Mouse (Mus musculus) MEL (cell line): ENCODE results near the gene Otud5. TPM values are rescaled to one million over a fixed set of nuclear protein-coding genes. Genes with fewer than 3 reads are reported as not detected.
A peak's percentile ranks its signal among the peaks of the same experiment; 100 is the strongest.
"Not testable (repeated sequence)": the region's sequence is repeated elsewhere in the genome, so short reads cannot be mapped to it uniquely, and the experiment has no call there.

ENCODE experiments used
- DNase-seq: peaks from one replicate; pipeline ENCODE4 v3.0.0; 2011; ENCODE audit warnings: low read depth, low spot score
- H3K27ac ChIP-seq: 2 replicates; pipeline ENCODE4 v1.5.1; 2012; ENCODE audit warnings: low read depth, mild to moderate bottlenecking, control low read depth, low read length, moderate library complexity; ENCODE audit not compliant: control insufficient read depth
- H3K27me3 ChIP-seq, 2 experiments: fragments of 150-350 bp in 1 of 2; sonication (generic) in 1 of 2; 2 replicates each; pipeline ENCODE4 v1.6.1; 2012; ENCODE audit warnings: low read length in 2 of 2, mild to moderate bottlenecking in 2 of 2, improper control_type of control experiment in 1 of 2, moderate library complexity in 1 of 2; ENCODE audit not compliant: insufficient read depth in 2 of 2, control insufficient read depth in 1 of 2
- H3K36me3 ChIP-seq, 2 experiments: 2 replicates each; pipeline ENCODE4 v1.6.1; 2012 to 2014; ENCODE audit warnings: low read length in 2 of 2, improper control_type of control experiment in 1 of 2, inconsistent platforms in 1 of 2, mild to moderate bottlenecking in 1 of 2; ENCODE audit not compliant: insufficient read depth in 2 of 2, control insufficient read depth in 1 of 2
- H3K4me1 ChIP-seq, 2 experiments: fragments of 150-350 bp in 1 of 2; sonication (generic) in 1 of 2; 2 replicates each; pipeline ENCODE4 v1.6.1; 2012; ENCODE audit warnings: low read length in 2 of 2, improper control_type of control experiment in 1 of 2, mild to moderate bottlenecking in 1 of 2; ENCODE audit not compliant: insufficient read depth in 2 of 2, control insufficient read depth in 1 of 2
- H3K4me3 ChIP-seq, 2 experiments: fragments of 150-350 bp in 1 of 2; sonication (generic) in 1 of 2; 2 replicates each; pipeline ENCODE4 v1.5.1; 2012; ENCODE audit warnings: low read depth in 2 of 2, low read length in 2 of 2, mild to moderate bottlenecking in 2 of 2, moderate library complexity in 2 of 2, control low read depth in 1 of 2, improper control_type of control experiment in 1 of 2; ENCODE audit not compliant: control insufficient read depth in 1 of 2, insufficient read depth in 1 of 2
- H3K79me2 ChIP-seq: 2 replicates; pipeline ENCODE4 v1.6.1; 2012; ENCODE audit warnings: mild to moderate bottlenecking, low read length, moderate library complexity; ENCODE audit not compliant: control insufficient read depth, poor library complexity, insufficient read depth
- H3K9ac ChIP-seq: 2 replicates; pipeline ENCODE4 v1.6.1; 2012; ENCODE audit warnings: low read depth, mild to moderate bottlenecking, control low read depth, low read length, moderate library complexity; ENCODE audit not compliant: control insufficient read depth, poor library complexity, severe bottlenecking
- H3K9me3 ChIP-seq: fragments of 150-350 bp; sonication (generic); replicated peaks from 2 replicates; pipeline ENCODE4 v1.6.1; 2012; ENCODE audit warnings: mild to moderate bottlenecking, low read length, improper control_type of control experiment, moderate library complexity; ENCODE audit not compliant: insufficient read depth
- CTCF ChIP-seq, 3 experiments: IDR thresholded peaks in 2 of 3; conservative IDR thresholded peaks in 1 of 3; 2 replicates each; pipeline ENCODE4 v1.5.1; 2011 to 2012; ENCODE audit warnings: low read length in 3 of 3, low read depth in 2 of 3, mild to moderate bottlenecking in 2 of 3, improper control_type of control experiment in 1 of 3, inconsistent platforms in 1 of 3, mixed read lengths in 1 of 3, moderate library complexity in 1 of 3; ENCODE audit not compliant: control insufficient read depth in 1 of 3, insufficient read depth in 1 of 3, poor library complexity in 1 of 3, severe bottlenecking in 1 of 3
- ELF1 ChIP-seq: IDR thresholded peaks from 2 replicates; pipeline ENCODE4 v1.6.1; 2014; ENCODE audit warnings: low read depth, mild to moderate bottlenecking, inconsistent platforms, low read length, improper control_type of control experiment, moderate library complexity
- GABPA ChIP-seq: IDR thresholded peaks from 2 replicates; pipeline ENCODE4 v1.6.1; 2012; ENCODE audit warnings: low read depth, mild to moderate bottlenecking, inconsistent platforms, low read length, improper control_type of control experiment, moderate library complexity
- KAT2A ChIP-seq: conservative IDR thresholded peaks from 2 replicates; pipeline ENCODE4 v1.6.1; 2012; ENCODE audit warnings: low read depth, low read length, improper control_type of control experiment, inconsistent platforms
- MEF2A ChIP-seq: IDR thresholded peaks from 2 replicates; pipeline ENCODE4 v1.6.1; 2014; ENCODE audit warnings: low read depth, mild to moderate bottlenecking, inconsistent platforms, low read length, improper control_type of control experiment; ENCODE audit not compliant: poor library complexity, insufficient replicate concordance, severe bottlenecking; ENCODE audit errors: extremely low read depth
- MXI1 ChIP-seq: IDR thresholded peaks from 2 replicates; pipeline ENCODE4 v1.6.1; 2011; ENCODE audit warnings: mild to moderate bottlenecking, low read depth, low read length, improper control_type of control experiment
- NELFE ChIP-seq: IDR thresholded peaks from 2 replicates; pipeline ENCODE4 v1.6.1; 2011; ENCODE audit warnings: low read depth, low read length, improper control_type of control experiment
- POLR2AphosphoS2 ChIP-seq: IDR thresholded peaks from 2 replicates; pipeline ENCODE4 v1.6.1; 2011; ENCODE audit warnings: low read length, improper control_type of control experiment
- POLR2AphosphoS5 ChIP-seq: IDR thresholded peaks from 2 replicates; pipeline ENCODE4 v1.6.1; 2012; ENCODE audit warnings: low read depth, borderline replicate concordance, mild to moderate bottlenecking, inconsistent platforms, low read length, moderate library complexity, mixed read lengths
- RAD21 ChIP-seq: IDR thresholded peaks from 2 replicates; pipeline ENCODE4 v1.6.1; 2011; ENCODE audit warnings: mild to moderate bottlenecking, low read depth, low read length, improper control_type of control experiment
- RCOR1 ChIP-seq: IDR thresholded peaks from 2 replicates; pipeline ENCODE4 v1.6.1; 2012; ENCODE audit warnings: low read depth, mild to moderate bottlenecking, inconsistent platforms, low read length, improper control_type of control experiment
- SIN3A ChIP-seq: IDR thresholded peaks from 2 replicates; pipeline ENCODE4 v1.6.1; 2012; ENCODE audit warnings: low read length, improper control_type of control experiment, inconsistent platforms
- SMC3 ChIP-seq: IDR thresholded peaks from 2 replicates; pipeline ENCODE4 v1.6.1; 2011; ENCODE audit warnings: low read depth, low read length, improper control_type of control experiment
- ZKSCAN1 ChIP-seq: IDR thresholded peaks from 2 replicates; pipeline ENCODE4 v1.6.1; 2012; ENCODE audit warnings: low read depth, mild to moderate bottlenecking, inconsistent platforms, low read length, improper control_type of control experiment, moderate library complexity
- ZNF384 ChIP-seq: IDR thresholded peaks from 2 replicates; pipeline ENCODE4 v1.6.1; 2012; ENCODE audit warnings: low read depth, mild to moderate bottlenecking, inconsistent platforms, low read length, improper control_type of control experiment
- polyA plus RNA-seq, 2 experiments: library from polyadenylated mRNA; stranded (reverse) in 1 of 2; unstranded in 1 of 2; fragments of >175 nt in 1 of 2; fragments of >200 nt in 1 of 2; gene quantifications; 2 replicates each; pipeline versions ENCODE4 v1.2.1 to v1.2.4; 2012; ENCODE audit warnings: low replicate concordance in 2 of 2, low read depth in 1 of 2; ENCODE audit not compliant: insufficient read length in 2 of 2, insufficient read depth in 1 of 2, missing spikeins in 1 of 2
- total RNA-seq: library from RNA; depleted of rRNA; stranded (reverse); fragments of 300-350 nt; gene quantifications from 2 replicates; pipeline ENCODE4 v1.2.3, GENCODE M21; 2012

The Otud5 gene
- total and polyA plus RNA-seq, 3 experiments, result 76.4 to 1,180 (median 197) TPM

DNA sequence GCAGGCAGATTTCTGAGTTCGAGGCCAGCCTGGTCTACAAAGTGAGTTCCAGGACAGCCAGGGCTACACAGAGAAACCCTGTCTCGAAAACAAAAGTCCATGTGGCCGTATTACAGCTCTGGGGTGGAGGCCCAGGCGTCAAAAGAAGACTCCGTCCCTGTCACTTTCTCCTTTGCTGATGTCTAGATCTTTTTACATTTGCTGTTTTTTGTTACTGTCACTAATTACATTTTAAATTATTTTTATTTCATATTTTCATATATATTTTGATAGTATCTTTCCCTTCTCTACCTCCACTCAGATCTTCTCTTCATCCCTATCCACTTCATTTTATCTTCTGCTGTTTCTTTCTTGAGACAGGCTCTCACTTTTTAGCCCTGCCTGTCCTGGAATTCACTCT, 66.6 kb downstream of the Otud5 start, which contains the start of gene Gm10491:
Gene Gm10491 (minus strand): TSS at position 101 of the 400 bp plus-strand sequence.
- H3K4me3 ChIP-seq, result no peak within 1 kb of the TSS
- H3K36me3 ChIP-seq, result no peaks in the 10 kb centered on the region; a peak in 1 of 4 replicates
- no peak for DNase-seq
- TF ChIP-seq ELF1 (no peak), SIN3A (no peak), ZKSCAN1 (no peak), RCOR1 (no peak), SMC3 (no peak), NELFE (no peak), MXI1 (no peak), ZNF384 (no peak), MEF2A (no peak), POLR2AphosphoS2 (no peak), KAT2A (no peak), POLR2AphosphoS5 (no peak), RAD21 (no peak)
- no peaks in the 10 kb centered on the region for H3K9me3 ChIP-seq
- H3K4me1 ChIP-seq, result no peaks in the 10 kb centered on the region
- no peak within 1 kb of the TSS for H3K9ac ChIP-seq
- H3K27me3 ChIP-seq, result no peaks in the 10 kb centered on the region
- H3K27ac ChIP-seq, result no peak within 1 kb of the TSS
- no peaks in the 10 kb centered on the region for H3K79me2 ChIP-seq

DNA sequence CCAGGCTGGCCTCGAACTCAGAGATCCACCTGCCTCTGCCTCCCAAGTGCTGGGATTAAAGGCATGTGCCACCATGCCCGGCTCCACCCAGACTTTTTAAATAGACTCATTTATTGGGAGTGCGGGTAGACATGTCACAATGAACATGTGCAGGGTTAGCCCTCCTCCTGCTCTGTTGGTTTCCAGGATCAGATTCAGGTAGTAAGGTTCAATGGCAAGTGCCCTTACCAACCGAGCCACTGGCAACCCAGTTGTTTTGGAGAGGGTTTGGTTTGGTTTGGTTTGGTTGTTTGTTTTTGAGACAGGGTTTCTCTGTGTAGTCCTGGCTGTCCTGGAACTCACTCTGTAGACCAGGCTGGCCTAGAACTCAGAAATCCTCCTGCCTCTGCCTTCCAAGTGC, 68.1 kb downstream of the Otud5 start, which contains the start of gene Gm10490:
Gene Gm10490 (plus strand): TSS at position 301 of the 400 bp plus-strand sequence.
- H3K79me2 ChIP-seq, H3K9ac ChIP-seq, H3K4me1 ChIP-seq, H3K27ac ChIP-seq, H3K4me3 ChIP-seq, H3K9me3 ChIP-seq, H3K36me3 ChIP-seq, DNase-seq, H3K27me3 ChIP-seq: not testable (repeated sequence)

DNA sequence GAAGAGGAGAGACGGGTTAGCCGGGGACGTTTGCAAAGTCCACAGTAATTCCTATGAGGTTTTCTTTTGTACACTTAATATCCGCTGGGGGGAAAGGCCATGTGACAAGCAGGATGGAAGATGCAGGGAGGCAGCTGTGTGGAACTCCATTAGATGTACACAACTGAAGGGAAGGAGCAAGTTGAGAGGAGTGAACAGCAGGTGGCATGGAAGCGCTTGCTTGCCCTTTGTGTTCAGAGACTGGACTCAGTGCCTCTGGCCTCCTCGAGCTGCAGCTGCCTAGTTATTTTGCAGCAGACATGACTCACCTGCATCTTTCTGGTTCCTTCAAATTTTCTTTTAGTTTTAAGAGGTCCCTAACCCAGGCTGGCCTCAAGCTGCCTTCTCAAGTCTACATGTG, 69.3 kb downstream of the Otud5 start:
- Histone ChIP-seq H3K9ac (no peak overlapping the region), H3K4me3 (no peak overlapping the region), H3K27me3 (no peaks in the 10 kb centered on the region), H3K36me3 (no peaks in the 10 kb centered on the region; a peak in 1 of 4 replicates), H3K27ac (no peak overlapping the region), H3K9me3 (no peaks in the 10 kb centered on the region), H3K4me1 (no peaks in the 10 kb centered on the region), H3K79me2 (no peaks in the 10 kb centered on the region)
- TF ChIP-seq GABPA (no peak), CTCF (IDR thresholded peaks at IDR 0.05 in 2 of 3, conservative IDR thresholded peaks at IDR 0.05 in 1 of 3; ENCODE audit: control insufficient read depth in 1 of 3, insufficient read depth in 1 of 3, low read depth in 2 of 3, low read length in 3 of 3, poor library complexity in 1 of 3, severe bottlenecking in 1 of 3) (peak in 1 of 3 experiments; percentile 4; a peak in 1 of 6 replicates), POLR2AphosphoS2 (peak; percentile 57; the same call in 1 of the 2 replicates), RAD21 (peak; percentile 12; the same call in 1 of the 2 replicates), SMC3 (peak; percentile 26; the same call in 1 of the 2 replicates)
- DNase-seq, result no peak
